Mouse (Mus musculus) midbrain, embryonic 10.5 days (tissue): ENCODE data around the gene Metrn. TPM values are rescaled to one million over a fixed set of nuclear protein-coding genes. Genes with fewer than 3 reads are reported as not detected.

Experiments used
- DNase-seq: peaks from one replicate; pipeline ENCODE4 v3.0.0-alpha.2; 2017; ENCODE audit warnings: low spot score
- H3K27ac ChIP-seq: fragments of 300-500 bp; sonication (generic); replicated peaks from 2 replicates; pipeline ENCODE4 v1.5.1; 2016; ENCODE audit warnings: mild to moderate bottlenecking
- H3K27me3 ChIP-seq: fragments of 300-500 bp; sonication (generic); 2 replicates; pipeline ENCODE4 v1.6.1; 2016; ENCODE audit warnings: low read depth, mild to moderate bottlenecking; ENCODE audit not compliant: poor library complexity, severe bottlenecking
- H3K36me3 ChIP-seq: fragments of 300-500 bp; sonication (generic); 2 replicates; pipeline ENCODE4 v1.6.1; 2016; ENCODE audit warnings: mild to moderate bottlenecking, moderate library complexity
- H3K4me1 ChIP-seq: fragments of 300-500 bp; sonication (generic); 2 replicates; pipeline ENCODE4 v1.6.1; 2016
- H3K4me3 ChIP-seq: fragments of 300-500 bp; sonication (generic); 2 replicates; pipeline ENCODE4 v1.5.1; 2016; ENCODE audit warnings: mild to moderate bottlenecking, moderate library complexity
- H3K9me3 ChIP-seq: fragments of 300-500 bp; sonication (generic); replicated peaks from 2 replicates; pipeline ENCODE4 v1.6.1; 2016; ENCODE audit warnings: mild to moderate bottlenecking
- WGBS: fragments of 180-500 bp; shearing (Covaris S2); methylation state at CpG from one replicate; pipeline ENCODE4 v1.1.7; 2016; 5-methylcytosine and 5-hydroxymethylcytosine counted together
- polyA plus RNA-seq: library from polyadenylated mRNA; unstranded; fragments of >200 nt; fragmentation: Nextera tagmentation; extraction: Ambion mirVana; gene quantifications from 2 replicates; pipeline ENCODE4 v1.2.1, GENCODE M21; 2016

Metrn gene
- polyA plus RNA-seq, 1 experiment from 2014 or later: 205 TPM

DNA sequence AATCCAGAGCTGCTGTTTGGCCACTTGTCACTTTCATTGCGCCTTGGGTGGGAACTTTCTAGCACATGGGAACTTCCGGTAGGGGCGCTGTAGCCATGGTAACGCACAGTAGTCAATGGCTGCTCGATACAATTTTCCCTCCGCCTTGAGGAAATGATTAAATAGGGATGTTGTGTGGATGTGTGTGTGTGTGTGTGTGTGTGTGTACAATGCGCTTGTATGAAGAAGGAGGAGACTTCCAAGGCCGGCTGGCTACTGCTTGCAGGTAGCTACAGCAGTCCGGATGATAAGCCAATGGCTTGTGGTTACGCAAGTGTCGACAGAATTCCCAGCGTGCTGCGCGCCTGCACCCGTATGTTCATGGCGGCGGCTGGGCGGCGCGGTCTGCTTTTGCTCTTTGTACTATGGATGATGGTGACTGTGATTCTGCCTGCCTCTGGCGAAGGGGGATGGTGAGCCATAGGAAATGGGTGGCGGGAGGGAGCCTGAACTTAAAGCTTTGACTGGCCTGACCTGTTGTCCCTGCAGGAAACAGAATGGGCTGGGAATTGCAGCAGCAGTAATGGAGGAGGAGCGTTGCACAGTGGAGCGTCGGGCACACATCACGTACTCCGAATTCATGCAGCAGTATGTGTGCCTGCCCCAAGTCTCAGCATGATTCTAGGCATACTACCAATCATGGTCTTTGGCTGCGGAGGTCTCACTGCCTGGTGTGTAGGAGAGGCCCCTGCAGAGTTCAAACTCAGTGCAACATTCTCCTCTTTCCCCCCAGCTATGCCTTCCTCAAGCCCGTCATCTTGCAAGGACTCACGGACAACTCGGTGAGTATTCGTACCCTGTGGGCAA, 32.0 kb upstream of the Metrn start, which contains the start of gene Jmjd8:
Gene Jmjd8 (plus strand): TSS at position 156 of the 846 bp plus-strand sequence.
- WGBS: 1% methylated on average over 32 of the region's 32 CpGs
- peak; percentile 88 for DNase-seq
- H3K36me3 ChIP-seq: peaks cover 60% of the 10 kb centered on the region

DNA sequence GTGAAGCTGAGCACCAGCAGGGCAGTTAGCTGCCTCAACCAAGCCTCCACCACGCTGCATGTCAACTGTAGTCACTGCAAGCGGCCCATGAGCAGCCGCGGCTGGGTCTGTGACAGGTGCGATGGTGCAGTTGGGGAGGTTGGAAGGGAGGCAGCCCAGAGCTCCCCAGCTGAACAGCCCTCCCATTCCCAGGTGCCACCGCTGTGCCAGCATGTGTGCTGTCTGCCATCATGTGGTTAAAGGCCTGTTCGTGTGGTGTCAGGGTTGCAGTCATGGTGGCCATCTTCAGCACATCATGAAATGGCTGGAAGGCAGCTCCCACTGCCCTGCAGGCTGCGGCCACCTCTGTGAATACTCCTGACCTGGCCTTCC, 31.3 kb upstream of the Metrn start:
- Histone ChIP-seq H3K9me3 (no peaks in the 10 kb centered on the region), H3K4me1 (peaks cover 84% of the 10 kb centered on the region), H3K36me3 (peaks cover 60% of the 10 kb centered on the region), H3K27ac (peak overlapping the region; percentile 95), H3K4me3 (peak overlapping the region; percentile 89), H3K27me3 (no peaks in the 10 kb centered on the region)
- 83% methylated on average over 8 of the region's 8 CpGs for WGBS
- no peak for DNase-seq

More for the DNA sequence above, 32.0 kb upstream of the Metrn start, which contains the start of gene Jmjd8:
- H3K9me3 ChIP-seq: no peaks in the 10 kb centered on the region
- peak within 1 kb of the TSS; percentile 89 for H3K4me3 ChIP-seq
- H3K27me3 ChIP-seq: no peaks in the 10 kb centered on the region
- H3K27ac ChIP-seq: peak within 1 kb of the TSS; percentile 95
- H3K4me1 ChIP-seq: peaks cover 88% of the 10 kb centered on the region

DNA sequence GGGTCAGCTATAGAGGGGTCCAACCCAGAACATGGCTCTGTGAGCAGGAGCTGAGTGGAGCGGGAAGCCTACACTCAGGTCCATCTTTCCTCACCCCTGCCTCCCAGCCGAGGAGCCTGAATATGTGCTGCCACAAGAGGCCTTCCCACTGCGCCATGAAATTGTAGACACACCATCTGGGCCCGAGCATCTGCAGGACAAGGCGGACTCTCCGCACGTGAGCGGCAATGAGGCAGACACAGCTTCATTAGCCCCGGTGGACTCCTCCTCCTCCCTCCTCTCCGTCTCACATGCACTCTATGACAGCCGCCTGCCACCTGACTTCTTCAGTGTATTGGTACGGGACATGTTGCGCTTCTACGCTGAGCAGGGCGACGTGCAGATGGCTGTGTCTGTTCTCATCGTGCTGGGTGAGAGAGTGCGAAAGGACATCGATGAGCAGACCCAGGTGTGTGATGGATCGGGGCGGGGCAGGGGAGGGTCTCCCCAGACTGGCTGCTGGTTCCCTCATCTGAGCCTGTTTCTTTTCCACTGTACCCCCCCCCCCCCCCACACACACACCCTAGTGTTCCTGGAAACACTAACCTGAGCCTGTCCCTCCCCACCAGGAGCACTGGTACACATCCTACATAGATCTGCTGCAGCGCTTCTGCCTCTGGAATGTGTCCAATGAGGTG, 30.7 kb upstream of the Metrn start:
- H3K36me3 ChIP-seq: peaks cover 60% of the 10 kb centered on the region
- DNase-seq: no peak

DNA sequence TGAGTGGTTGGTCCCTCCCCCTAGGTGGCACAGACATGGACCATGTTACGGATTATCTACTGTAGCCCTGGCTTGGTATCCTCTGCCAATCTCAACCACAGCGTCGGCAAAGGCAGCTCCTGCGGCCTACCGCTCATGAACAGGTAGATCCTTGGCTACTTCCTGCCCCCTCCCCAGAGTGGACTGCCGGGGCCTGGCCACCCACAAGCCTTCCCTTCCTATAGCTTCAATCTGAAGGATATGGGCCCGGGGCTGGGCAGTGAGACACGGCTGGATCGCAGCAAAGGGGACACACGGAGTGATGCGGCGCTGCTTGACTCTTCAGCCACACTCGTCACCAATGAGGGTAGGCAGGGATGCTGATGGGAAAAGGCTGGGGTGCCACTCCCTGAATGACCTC, 30.1 kb upstream of the Metrn start:
- H3K36me3 ChIP-seq: peaks cover 60% of the 10 kb centered on the region
- H3K4me3 ChIP-seq: peak overlapping the region; percentile 89; the same call in 1 of the 2 replicates
- H3K9me3 ChIP-seq: no peaks in the 10 kb centered on the region
- H3K27me3 ChIP-seq: no peaks in the 10 kb centered on the region
- DNase-seq: no peak
- H3K27ac ChIP-seq: no peak overlapping the region
- peaks cover 84% of the 10 kb centered on the region for H3K4me1 ChIP-seq
- 99% methylated on average over 13 of the region's 13 CpGs for WGBS

More for the DNA sequence above, 30.7 kb upstream of the Metrn start:
- H3K9me3 ChIP-seq: no peaks in the 10 kb centered on the region
- no peaks in the 10 kb centered on the region for H3K27me3 ChIP-seq
- WGBS: 94% methylated on average over 22 of the region's 22 CpGs
- peak overlapping the region; percentile 89 for H3K4me3 ChIP-seq
- H3K27ac ChIP-seq: peak overlapping the region; percentile 95; the same call in 1 of the 2 replicates
- peaks cover 86% of the 10 kb centered on the region for H3K4me1 ChIP-seq

DNA sequence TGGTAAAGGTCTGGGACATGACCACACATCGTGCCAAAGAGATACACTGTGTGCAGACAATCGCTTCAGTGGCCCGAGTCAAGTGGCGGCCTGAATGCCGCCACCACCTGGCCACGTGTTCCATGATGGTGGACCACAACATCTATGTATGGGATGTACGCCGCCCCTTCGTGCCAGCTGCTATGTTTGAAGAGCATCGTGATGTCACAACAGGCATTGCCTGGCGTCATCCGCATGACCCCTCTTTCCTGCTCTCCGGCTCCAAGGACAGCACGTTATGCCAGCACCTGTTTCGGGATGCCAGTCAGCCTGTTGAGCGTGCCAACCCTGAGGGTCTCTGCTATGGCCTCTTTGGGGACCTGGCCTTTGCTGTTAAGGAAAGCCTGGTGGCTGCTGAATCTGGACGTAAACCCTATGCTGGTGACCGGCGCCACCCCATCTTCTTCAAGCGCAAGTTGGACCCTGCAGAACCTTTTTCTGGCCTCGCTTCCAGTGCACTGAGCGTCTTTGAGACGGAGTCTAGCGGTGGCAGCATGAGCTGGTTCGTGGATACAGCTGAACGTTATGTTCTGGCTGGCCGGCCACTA, 29.1 kb upstream of the Metrn start:
- Histone ChIP-seq H3K36me3 (peaks cover 50% of the 10 kb centered on the region), H3K27ac (no peak overlapping the region), H3K4me1 (peaks cover 75% of the 10 kb centered on the region), H3K4me3 (peak overlapping the region; percentile 89; the same call in 1 of the 2 replicates), H3K9me3 (no peaks in the 10 kb centered on the region), H3K27me3 (0 out of 2 replicates have a peak, but pooled peaks cover 3% of the 10 kb centered on the region)
- DNase-seq: no peak
- WGBS: 95% methylated on average over 27 of the region's 27 CpGs

DNA sequence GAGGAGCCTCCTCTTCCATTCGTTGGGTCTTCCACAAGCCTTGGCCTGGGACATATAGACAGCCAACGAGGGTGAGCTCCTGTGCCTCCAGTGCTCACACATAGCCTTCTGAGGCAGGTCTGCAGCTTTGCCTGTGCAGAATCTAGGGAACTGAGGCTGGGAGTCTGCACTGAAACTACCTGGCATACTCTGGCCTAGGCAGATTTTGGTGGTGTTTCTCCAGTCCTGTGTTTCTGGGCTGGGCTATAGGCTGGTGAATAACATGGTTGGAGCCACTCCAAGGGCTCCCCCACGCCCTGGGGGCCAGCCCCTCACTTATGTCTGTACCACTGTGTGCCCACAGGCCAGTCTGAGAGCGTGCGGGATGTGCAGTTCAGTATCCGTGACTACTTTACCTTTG, 28.4 kb upstream of the Metrn start:
- H3K4me3 ChIP-seq: peak overlapping the region; percentile 89
- DNase-seq: no peak
- no peak overlapping the region for H3K27ac ChIP-seq
- no peaks in the 10 kb centered on the region for H3K9me3 ChIP-seq
- peaks cover 43% of the 10 kb centered on the region for H3K36me3 ChIP-seq
- H3K4me1 ChIP-seq: peaks cover 67% of the 10 kb centered on the region
- H3K27me3 ChIP-seq: peaks cover 10% of the 10 kb centered on the region
- 88% methylated on average over 6 of the region's 6 CpGs for WGBS

DNA sequence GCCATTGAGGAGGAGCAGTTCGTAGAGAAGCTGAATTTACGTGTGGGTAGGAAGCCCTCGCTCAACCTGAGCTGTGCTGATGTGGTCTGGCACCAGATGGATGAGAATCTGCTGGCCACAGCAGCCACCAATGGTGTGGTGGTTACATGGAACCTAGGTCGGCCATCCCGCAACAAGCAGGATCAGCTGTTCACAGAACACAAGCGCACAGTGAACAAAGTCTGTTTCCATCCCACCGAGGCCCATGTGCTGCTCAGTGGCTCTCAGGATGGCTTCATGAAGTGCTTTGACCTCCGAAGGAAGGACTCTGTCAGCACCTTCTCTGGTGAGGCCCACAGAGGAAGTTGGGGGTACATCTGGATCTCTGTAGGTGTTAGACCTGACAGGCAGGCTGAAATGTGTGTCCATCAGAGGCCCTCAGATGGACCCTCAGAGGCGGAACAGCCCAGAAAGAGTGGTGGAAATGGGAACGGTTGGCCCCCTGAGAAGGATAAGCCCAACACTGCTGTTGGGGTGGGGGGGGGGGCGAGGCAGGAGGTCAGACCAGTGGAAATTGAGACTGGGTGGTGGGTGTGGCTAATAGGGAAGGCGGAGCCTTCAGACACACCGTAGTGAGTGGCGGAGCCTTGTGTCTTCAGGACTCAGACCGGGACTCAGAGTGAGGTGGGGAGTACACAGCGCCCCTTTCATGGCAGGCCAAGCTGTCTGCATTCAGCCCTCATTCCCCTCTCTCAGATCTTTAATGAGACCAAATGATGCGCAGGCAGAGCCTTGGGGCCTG, 27.6 kb upstream of the Metrn start:
- peaks cover 18% of the 10 kb centered on the region for H3K27me3 ChIP-seq
- peaks cover 39% of the 10 kb centered on the region for H3K36me3 ChIP-seq
- DNase-seq: no peak
- peak overlapping the region; percentile 89 for H3K4me3 ChIP-seq
- 77% methylated on average over 17 of the region's 17 CpGs for WGBS
- H3K9me3 ChIP-seq: no peaks in the 10 kb centered on the region
- peaks cover 66% of the 10 kb centered on the region for H3K4me1 ChIP-seq
- no peak overlapping the region for H3K27ac ChIP-seq

DNA sequence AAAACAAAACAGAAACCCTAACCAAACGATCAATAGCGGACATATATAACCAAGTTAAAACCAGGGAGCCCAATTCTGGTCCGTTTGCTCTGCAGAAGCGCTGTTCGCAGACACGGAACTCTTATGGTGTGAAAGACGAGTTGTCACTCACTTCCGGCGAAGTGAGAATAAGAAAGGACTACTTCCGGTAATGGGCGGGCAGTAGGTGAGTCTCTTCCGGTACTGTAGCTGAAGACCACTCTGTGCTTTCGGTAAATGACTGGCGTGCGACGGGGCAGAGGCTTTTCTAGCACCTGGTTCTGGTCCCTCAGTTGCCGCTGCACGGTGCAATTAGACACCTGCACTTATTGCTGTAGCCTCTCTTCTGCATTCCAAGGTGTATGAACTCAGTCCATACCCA, 26.5 kb upstream of the Metrn start, which contains the start of gene Wdr24:
Gene Wdr24 (plus strand): TSS at position 176 of the 400 bp plus-strand sequence.
- under 1% methylated on average over 18 of the region's 18 CpGs for WGBS
- Histone ChIP-seq H3K9me3 (no peaks in the 10 kb centered on the region), H3K27me3 (peaks cover 29% of the 10 kb centered on the region), H3K27ac (peak within 1 kb of the TSS; percentile 82), H3K4me1 (peaks cover 65% of the 10 kb centered on the region), H3K4me3 (peak within 1 kb of the TSS; percentile 89), H3K36me3 (peaks cover 44% of the 10 kb centered on the region)
- DNase-seq: peak; percentile 73

DNA sequence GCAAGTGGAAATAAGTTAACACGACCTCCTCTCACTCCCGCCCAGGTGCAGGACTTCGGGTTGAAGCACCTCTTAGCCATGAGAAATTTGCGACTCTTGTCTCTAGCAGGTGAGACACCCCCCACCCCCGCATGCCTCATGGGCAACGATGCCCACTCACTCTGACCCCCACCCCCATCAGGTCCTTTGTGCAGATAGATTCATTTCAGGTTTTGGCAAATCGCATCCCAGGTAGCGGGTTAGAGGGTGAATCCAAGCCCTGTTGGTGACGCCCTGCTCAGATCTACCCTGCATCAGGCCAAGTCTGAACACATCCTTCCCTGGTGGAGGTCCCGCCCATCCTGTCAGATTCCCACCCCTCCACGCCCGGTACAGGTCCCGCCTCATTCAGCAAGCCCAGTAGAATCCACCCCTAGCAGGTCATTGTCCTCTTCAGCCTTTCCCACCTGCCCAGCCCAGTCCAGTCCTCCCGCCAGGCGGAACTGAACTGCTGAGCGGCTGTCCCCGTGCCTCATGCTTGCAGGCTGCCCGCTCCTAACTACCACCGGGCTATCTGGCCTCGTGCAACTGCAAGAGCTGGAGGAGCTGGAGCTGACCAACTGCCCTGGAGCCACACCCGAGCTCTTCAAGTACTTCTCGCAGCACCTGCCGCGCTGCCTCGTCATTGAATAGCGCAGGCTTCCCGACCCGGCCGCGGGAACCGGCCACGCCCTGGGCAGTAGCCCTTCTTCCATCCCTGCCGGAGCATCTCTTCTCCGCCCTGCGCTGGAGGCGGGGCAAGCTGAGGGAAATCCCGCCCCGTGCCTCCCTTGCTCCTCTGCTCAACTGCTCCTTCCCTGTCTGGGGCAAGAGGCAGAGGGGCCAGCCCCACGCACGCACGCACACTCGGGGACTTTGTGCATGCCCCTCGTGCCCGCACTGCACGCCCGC, 22.2 kb upstream of the Metrn start:
- H3K9me3 ChIP-seq: no peaks in the 10 kb centered on the region
- peaks cover 58% of the 10 kb centered on the region for H3K27me3 ChIP-seq
- DNase-seq: no peak
- WGBS: 6% methylated on average over 46 of the region's 46 CpGs
- H3K36me3 ChIP-seq: peaks cover 33% of the 10 kb centered on the region
- peak overlapping the region; percentile 68 for H3K27ac ChIP-seq
- peak overlapping the region; percentile 45 for H3K4me3 ChIP-seq
- peaks cover 26% of the 10 kb centered on the region for H3K4me1 ChIP-seq

DNA sequence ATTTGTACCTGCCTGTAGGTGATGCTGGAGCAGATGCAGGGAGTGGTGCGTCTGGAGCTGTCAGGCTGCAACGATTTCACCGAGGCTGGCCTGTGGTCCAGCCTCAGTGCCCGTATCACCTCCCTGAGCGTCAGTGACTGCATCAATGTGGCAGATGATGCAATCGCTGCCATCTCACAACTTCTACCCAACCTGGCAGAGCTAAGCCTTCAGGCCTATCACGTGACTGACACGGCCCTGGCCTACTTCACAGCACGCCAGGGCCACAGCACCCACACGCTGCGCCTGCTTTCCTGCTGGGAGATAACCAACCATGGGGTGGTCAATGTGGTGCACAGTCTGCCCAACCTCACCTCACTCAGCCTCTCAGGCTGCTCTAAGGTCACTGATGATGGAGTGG, 20.7 kb upstream of the Metrn start:
- Histone ChIP-seq H3K36me3 (peaks cover 33% of the 10 kb centered on the region), H3K27me3 (peaks cover 69% of the 10 kb centered on the region), H3K4me1 (peaks cover 26% of the 10 kb centered on the region), H3K9me3 (no peaks in the 10 kb centered on the region), H3K4me3 (no peak overlapping the region), H3K27ac (no peak overlapping the region)
- no peak for DNase-seq
- 83% methylated on average over 11 of the region's 11 CpGs for WGBS

DNA sequence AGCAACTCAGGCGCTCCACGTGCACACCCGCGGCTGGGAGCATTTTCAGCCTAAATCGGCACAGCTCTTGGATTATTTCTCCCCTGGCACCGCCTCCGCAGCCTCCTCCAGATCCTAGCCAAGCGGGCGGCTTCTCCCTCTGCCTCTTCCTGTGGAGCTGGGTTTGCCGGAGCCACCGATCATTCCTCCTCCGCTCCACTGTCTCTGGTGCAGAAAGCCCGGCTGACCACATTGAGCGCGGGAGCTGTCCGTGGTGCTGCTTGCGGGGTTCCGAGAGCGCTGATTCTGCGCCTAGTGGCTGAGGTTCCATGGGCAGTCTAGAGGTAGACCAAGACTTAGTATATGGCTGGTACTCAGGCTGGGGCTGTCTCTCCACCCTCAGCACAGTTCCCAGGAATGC, 16.5 kb upstream of the Metrn start:
- 3% methylated on average over 20 of the region's 20 CpGs for WGBS
- Histone ChIP-seq H3K36me3 (peaks cover 22% of the 10 kb centered on the region), H3K27ac (no peak overlapping the region), H3K4me1 (peaks cover 38% of the 10 kb centered on the region), H3K4me3 (peak overlapping the region; percentile 24; the same call in 1 of the 2 replicates), H3K9me3 (no peaks in the 10 kb centered on the region), H3K27me3 (peaks cover 78% of the 10 kb centered on the region)
- peak; percentile 84 for DNase-seq
